Mouse (Mus musculus) intestine, embryonic 14.5 days (tissue): ENCODE results near the gene Elovl6. TPM values are rescaled to one million over a fixed set of nuclear protein-coding genes. Genes with fewer than 3 reads are reported as not detected.

ENCODE experiments used
- ATAC-seq: fragments of 200-750 bp; cut with Nextera tagmentation; replicated peaks from 2 replicates; pipeline ENCODE4 v1.8.0; 2017; ENCODE audit warnings: low read depth, moderate number of reproducible peaks, moderate TSS enrichment, moderate library complexity; ENCODE audit not compliant: low FRiP score, low TSS enrichment
- DNase-seq: peaks from one replicate; pipeline ENCODE4 v3.0.0-alpha.2; 2018; ENCODE audit warnings: low spot score
- H3K27ac ChIP-seq: fragments of 300-500 bp; sonication (generic); 2 replicates; pipeline ENCODE4 v1.5.1; 2014; ENCODE audit warnings: low read depth, mild to moderate bottlenecking, control low read depth
- H3K27me3 ChIP-seq: fragments of 300-500 bp; sonication (generic); replicated peaks from 2 replicates; pipeline ENCODE4 v1.6.1; 2014; ENCODE audit warnings: low read length, control low read depth; ENCODE audit not compliant: control insufficient read depth, insufficient read depth
- H3K36me3 ChIP-seq: fragments of 300-500 bp; sonication (generic); 2 replicates; pipeline ENCODE4 v1.6.1; 2014; ENCODE audit warnings: low read length, control low read depth; ENCODE audit not compliant: control insufficient read depth, insufficient read depth
- H3K4me1 ChIP-seq: fragments of 300-500 bp; sonication (generic); replicated peaks from 2 replicates; pipeline ENCODE4 v1.6.1; 2014; ENCODE audit warnings: low read length, control low read depth, mixed read lengths; ENCODE audit not compliant: control insufficient read depth, insufficient read depth
- H3K4me2 ChIP-seq: fragments of 300-500 bp; sonication (generic); 2 replicates; pipeline ENCODE4 v1.6.1; 2014; ENCODE audit warnings: low read length
- H3K4me3 ChIP-seq: fragments of 300-500 bp; sonication (generic); 2 replicates; pipeline ENCODE4 v1.5.1; 2014; ENCODE audit warnings: low read depth, low read length, control low read depth, mixed read lengths
- H3K9ac ChIP-seq: fragments of 300-500 bp; sonication (generic); 2 replicates; pipeline ENCODE4 v1.6.1; 2014; ENCODE audit warnings: mild to moderate bottlenecking, low read length
- H3K9me3 ChIP-seq: fragments of 300-500 bp; sonication (generic); 2 replicates; pipeline ENCODE4 v1.6.1; 2016; ENCODE audit warnings: low read length, control low read depth; ENCODE audit not compliant: control insufficient read depth
- WGBS: fragments of 180-500 bp; shearing (Covaris S2); extraction: QIAGEN DNeasy Blood & Tissue Kit; methylation state at CpG from one replicate; pipeline ENCODE4 v1.1.7; 2014; 5-methylcytosine and 5-hydroxymethylcytosine counted together
- polyA plus RNA-seq: library from polyadenylated mRNA; unstranded; fragments of >200 nt; fragmentation: Nextera tagmentation; extraction: Ambion mirVana; gene quantifications from 2 replicates; pipeline ENCODE4 v1.2.1, GENCODE M21; 2014

Gene Elovl6
- 53.4 and 54.3 TPM in 2 replicates for polyA plus RNA-seq

DNA sequence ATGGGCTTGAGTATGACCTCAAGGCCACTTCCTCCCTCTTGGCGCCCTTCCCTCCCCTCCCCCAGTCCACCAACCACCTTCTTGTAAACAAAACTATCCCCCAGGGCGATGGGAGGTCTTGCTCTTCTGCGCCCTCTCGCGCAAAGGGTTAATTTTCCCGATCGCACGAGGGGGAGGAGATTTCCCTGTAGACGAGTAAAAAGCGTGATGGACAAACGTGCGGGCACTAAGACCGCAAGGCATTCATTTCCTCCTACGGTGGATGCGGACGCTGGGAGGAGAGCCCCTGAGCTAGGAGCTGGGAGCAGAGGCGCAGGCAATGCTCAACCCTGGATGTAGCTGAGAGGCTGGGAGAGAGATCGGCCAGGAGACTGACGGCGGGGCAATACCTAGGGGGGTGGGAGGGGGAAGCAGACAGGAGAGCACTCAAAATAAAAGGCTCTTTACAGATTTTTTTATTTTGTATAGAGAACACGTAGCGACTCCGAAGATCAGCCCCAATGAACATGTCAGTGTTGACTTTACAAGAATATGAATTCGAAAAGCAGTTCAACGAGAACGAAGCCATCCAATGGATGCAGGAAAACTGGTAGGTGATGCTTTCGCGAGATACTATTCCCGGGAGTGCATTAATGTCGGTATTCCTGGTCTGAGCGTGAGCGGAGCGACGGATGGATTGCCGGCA lies at the start of gene Elovl6:
Gene Elovl6 (plus strand): TSS at position 176 of the 685 bp plus-strand sequence.
- H3K4me3 ChIP-seq: peak within 1 kb of the TSS; percentile 85
- H3K27ac ChIP-seq: peak within 1 kb of the TSS; percentile 98
- peaks cover 23% of the 10 kb centered on the region for H3K4me1 ChIP-seq
- peak; percentile 91 for DNase-seq
- H3K9ac ChIP-seq: peak within 1 kb of the TSS; percentile 97
- no peaks in the 10 kb centered on the region for H3K36me3 ChIP-seq
- H3K27me3 ChIP-seq: no peaks in the 10 kb centered on the region
- H3K9me3 ChIP-seq: no peaks in the 10 kb centered on the region
- H3K4me2 ChIP-seq: peak within 1 kb of the TSS; percentile 66
- under 1% methylated on average over 35 of the region's 35 CpGs for WGBS
- peak; percentile 47 for ATAC-seq

DNA sequence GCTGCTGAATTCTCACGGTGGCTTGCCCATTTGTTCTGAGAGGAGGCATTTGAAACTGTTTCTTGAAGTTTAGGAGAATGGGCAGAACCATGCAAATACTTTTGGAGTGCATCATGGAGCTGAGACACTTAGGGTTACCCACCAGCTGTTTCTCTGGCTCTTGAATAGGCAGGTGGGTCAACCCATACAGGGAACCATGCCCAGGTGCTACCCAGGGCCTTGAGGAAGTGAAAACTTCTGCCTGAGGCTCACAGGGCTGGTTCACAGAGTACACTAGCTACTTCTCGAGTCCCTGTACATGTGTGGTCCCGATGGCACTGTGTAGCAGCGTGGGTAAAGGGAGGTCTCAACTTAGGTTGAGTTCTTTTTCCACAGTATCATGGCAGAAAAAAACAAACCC lies 43.4 kb upstream of the Elovl6 start:
- H3K27me3 ChIP-seq: no peaks in the 10 kb centered on the region
- ATAC-seq (no peak), DNase-seq (no peak)
- no peak overlapping the region for H3K4me2 ChIP-seq
- no peaks in the 10 kb centered on the region for H3K36me3 ChIP-seq
- no peak overlapping the region for H3K9ac ChIP-seq
- H3K4me3 ChIP-seq: no peak overlapping the region
- H3K4me1 ChIP-seq: no peaks in the 10 kb centered on the region
- H3K27ac ChIP-seq: no peak overlapping the region
- no peaks in the 10 kb centered on the region for H3K9me3 ChIP-seq
- 90% methylated on average over 4 of the region's 4 CpGs for WGBS

GRCm38 (mm10) chr3:129494123-129494522 lies 38.0 kb upstream of the Elovl6 start:
- ATAC-seq (no peak), DNase-seq (no peak)
- H3K36me3 ChIP-seq: no peaks in the 10 kb centered on the region
- H3K9ac ChIP-seq: no peak overlapping the region
- WGBS: 83% methylated on average over 10 of the region's 10 CpGs
- H3K4me2 ChIP-seq: no peak overlapping the region
- no peak overlapping the region for H3K4me3 ChIP-seq
- no peaks in the 10 kb centered on the region for H3K9me3 ChIP-seq
- H3K4me1 ChIP-seq: no peaks in the 10 kb centered on the region
- H3K27ac ChIP-seq: no peak overlapping the region
- H3K27me3 ChIP-seq: no peaks in the 10 kb centered on the region

DNA sequence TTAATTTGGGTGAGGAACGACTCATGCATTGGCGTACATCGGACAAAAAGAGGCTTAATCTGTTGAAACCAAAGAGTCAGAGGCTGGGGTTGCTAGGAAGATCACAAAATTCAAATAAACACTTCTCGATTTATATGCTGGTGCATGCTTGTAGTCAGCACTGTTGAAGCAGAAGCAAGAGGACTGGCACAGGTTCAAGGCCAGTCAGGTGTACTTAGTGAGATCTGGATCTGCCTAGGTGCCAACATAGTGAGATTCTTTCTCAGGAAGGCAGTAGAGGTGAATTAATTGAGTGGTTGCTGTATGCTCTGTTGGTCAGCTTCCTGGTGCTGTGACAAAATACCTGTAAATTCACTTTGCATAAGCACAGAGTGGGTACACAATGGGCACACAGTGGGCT lies 37.4 kb upstream of the Elovl6 start:
- H3K27ac ChIP-seq: no peak overlapping the region
- no peaks in the 10 kb centered on the region for H3K27me3 ChIP-seq
- H3K4me2 ChIP-seq: no peak overlapping the region
- no peaks in the 10 kb centered on the region for H3K9me3 ChIP-seq
- H3K4me3 ChIP-seq: no peak overlapping the region
- no peak overlapping the region for H3K9ac ChIP-seq
- no peaks in the 10 kb centered on the region for H3K36me3 ChIP-seq
- H3K4me1 ChIP-seq: no peaks in the 10 kb centered on the region
- 82% methylated on average over 4 of the region's 4 CpGs for WGBS
- DNase-seq: no peak
- ATAC-seq: no peak

DNA sequence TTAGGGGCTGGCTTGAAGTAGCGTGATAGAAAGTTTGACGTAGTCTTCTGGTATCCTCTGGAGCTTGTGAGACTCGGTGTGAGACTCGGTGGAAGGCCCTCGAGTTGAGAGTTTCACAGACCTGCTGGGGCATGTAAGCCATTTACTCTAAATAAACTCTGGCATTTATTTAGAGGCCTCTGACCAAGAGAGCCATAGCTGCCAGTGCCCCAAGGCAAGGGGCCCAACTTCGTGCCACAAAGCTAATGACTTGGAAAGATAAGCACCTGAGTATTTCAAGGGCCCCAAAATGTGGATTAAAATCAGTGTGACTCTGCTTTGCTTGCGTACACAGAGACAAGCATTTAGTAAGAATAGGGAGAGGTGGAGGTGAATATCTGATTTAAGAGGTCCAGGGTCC lies 28.4 kb upstream of the Elovl6 start:
- H3K9me3 ChIP-seq: no peaks in the 10 kb centered on the region
- no peak overlapping the region for H3K9ac ChIP-seq
- DNase-seq (no peak), ATAC-seq (no peak)
- H3K4me1 ChIP-seq: no peaks in the 10 kb centered on the region
- no peaks in the 10 kb centered on the region for H3K27me3 ChIP-seq
- WGBS: 86% methylated on average over 7 of the region's 7 CpGs
- H3K36me3 ChIP-seq: no peaks in the 10 kb centered on the region
- no peak overlapping the region for H3K4me3 ChIP-seq
- no peak overlapping the region for H3K27ac ChIP-seq
- H3K4me2 ChIP-seq: no peak overlapping the region

GRCm38 (mm10) chr3:129504928-129505327 lies 27.2 kb upstream of the Elovl6 start:
- Histone ChIP-seq H3K36me3 (no peaks in the 10 kb centered on the region), H3K27ac (no peak overlapping the region), H3K4me2 (no peak overlapping the region), H3K9ac (no peak overlapping the region), H3K4me1 (no peaks in the 10 kb centered on the region), H3K4me3 (no peak overlapping the region), H3K27me3 (no peaks in the 10 kb centered on the region), H3K9me3 (no peaks in the 10 kb centered on the region)
- WGBS: 72% methylated on average over 6 of the region's 6 CpGs
- ATAC-seq (no peak), DNase-seq (no peak)

- WGBS: 87% methylated on average over 1 of the region's 1 CpGs
These were observed 24.4 kb upstream of the Elovl6 start for GRCm38 (mm10) chr3:129507736-129508135.

GRCm38 (mm10) chr3:129508571-129508970 lies 23.6 kb upstream of the Elovl6 start:
- ATAC-seq: no peak
- no peak overlapping the region for H3K9ac ChIP-seq
- H3K4me3 ChIP-seq: no peak overlapping the region
- no peak overlapping the region for H3K27ac ChIP-seq
- no peaks in the 10 kb centered on the region for H3K27me3 ChIP-seq
- DNase-seq: no peak
- H3K9me3 ChIP-seq: no peaks in the 10 kb centered on the region
- H3K4me2 ChIP-seq: no peak overlapping the region
- no peaks in the 10 kb centered on the region for H3K36me3 ChIP-seq
- no peaks in the 10 kb centered on the region for H3K4me1 ChIP-seq

More at GRCm38 (mm10) chr3:129507736-129508135, 24.4 kb upstream of the Elovl6 start:
- Histone ChIP-seq H3K27me3 (no peaks in the 10 kb centered on the region), H3K9ac (no peak overlapping the region), H3K4me3 (no peak overlapping the region), H3K9me3 (no peaks in the 10 kb centered on the region), H3K4me2 (no peak overlapping the region), H3K27ac (no peak overlapping the region), H3K4me1 (no peaks in the 10 kb centered on the region), H3K36me3 (no peaks in the 10 kb centered on the region)
- ATAC-seq: no peak
- no peak for DNase-seq

DNA sequence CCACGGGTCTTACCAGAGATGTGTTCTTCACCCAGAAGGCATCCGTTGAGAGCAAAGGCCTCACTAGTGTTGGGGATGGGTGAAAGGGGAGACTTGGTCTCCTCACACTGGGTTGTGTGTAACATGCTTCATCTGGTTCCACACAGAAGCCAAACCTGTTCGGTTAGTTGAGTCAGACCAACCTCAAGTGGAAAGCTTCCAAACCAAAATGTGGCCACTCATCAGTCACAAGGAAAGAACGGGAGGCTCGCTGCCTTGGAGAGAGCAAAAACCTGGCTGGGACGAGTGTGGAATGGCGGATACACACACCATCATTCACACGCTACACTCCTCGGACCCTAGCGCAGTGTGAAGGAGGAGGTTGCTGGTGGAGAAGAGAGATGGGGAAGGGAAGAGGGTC lies 22.4 kb upstream of the Elovl6 start:
- no peaks in the 10 kb centered on the region for H3K27me3 ChIP-seq
- WGBS: 77% methylated on average over 10 of the region's 10 CpGs
- no peaks in the 10 kb centered on the region for H3K4me1 ChIP-seq
- ATAC-seq: no peak
- no peaks in the 10 kb centered on the region for H3K36me3 ChIP-seq
- H3K27ac ChIP-seq: no peak overlapping the region
- no peak for DNase-seq
- H3K9me3 ChIP-seq: no peaks in the 10 kb centered on the region
- no peak overlapping the region for H3K4me2 ChIP-seq
- no peak overlapping the region for H3K9ac ChIP-seq
- no peak overlapping the region for H3K4me3 ChIP-seq
